Mouse (Mus musculus) cerebellum, adult 2 months (tissue): ENCODE results near the gene D930020B18Rik. TPM values are rescaled to one million over a fixed set of nuclear protein-coding genes. Genes with fewer than 3 reads are reported as not detected.

Experiments
- DNase-seq, 2 experiments: peaks; one replicate each; pipeline ENCODE4 v3.0.0; 2021
- H3K27ac ChIP-seq: fragments of 200-500 bp; 2 replicates; pipeline ENCODE4 v1.5.1; 2012; ENCODE audit warnings: low read length, control low read depth, inconsistent platforms; ENCODE audit not compliant: insufficient read depth
- H3K27me3 ChIP-seq: fragments of 200-500 bp; 2 replicates; pipeline ENCODE4 v1.6.1; 2012; ENCODE audit warnings: inconsistent platforms, mild to moderate bottlenecking, low read length, moderate library complexity; ENCODE audit not compliant: control insufficient read depth, insufficient read depth
- H3K4me1 ChIP-seq: fragments of 200-500 bp; 2 replicates; pipeline ENCODE4 v1.6.1; 2011; ENCODE audit warnings: low read length; ENCODE audit not compliant: control insufficient read depth, insufficient read depth
- H3K4me3 ChIP-seq: fragments of 200-500 bp; replicated peaks from 2 replicates; pipeline ENCODE3; 2011; ENCODE audit warnings: mild to moderate bottlenecking, low read depth, low read length, control low read depth; ENCODE audit not compliant: insufficient read depth
- CTCF ChIP-seq: fragments of 200-500 bp; IDR thresholded peaks from 2 replicates; pipeline ENCODE4 v1.5.1; 2011; ENCODE audit warnings: low read depth, mild to moderate bottlenecking, control low read depth, low read length, moderate library complexity, borderline replicate concordance; ENCODE audit not compliant: insufficient read depth
- POLR2A ChIP-seq: fragments of 200-500 bp; IDR thresholded peaks from 2 replicates; pipeline ENCODE4 v1.6.1; 2011; ENCODE audit warnings: low read length, control low read depth, borderline replicate concordance; ENCODE audit not compliant: insufficient read depth
- WGBS: fragments of 180-500 bp; shearing (Covaris S2); methylation state at CpG from one replicate; pipeline ENCODE4 v1.1.7; 2018; 5-methylcytosine and 5-hydroxymethylcytosine counted together
- polyA plus RNA-seq: library from polyadenylated mRNA; depleted of rRNA; stranded (reverse); fragments of >200 nt; gene quantifications from 2 replicates; pipeline ENCODE4 v1.2.3, GENCODE M21; 2012

Gene D930020B18Rik
- polyA plus RNA-seq, 1 experiment: 0.87 TPM

DNA sequence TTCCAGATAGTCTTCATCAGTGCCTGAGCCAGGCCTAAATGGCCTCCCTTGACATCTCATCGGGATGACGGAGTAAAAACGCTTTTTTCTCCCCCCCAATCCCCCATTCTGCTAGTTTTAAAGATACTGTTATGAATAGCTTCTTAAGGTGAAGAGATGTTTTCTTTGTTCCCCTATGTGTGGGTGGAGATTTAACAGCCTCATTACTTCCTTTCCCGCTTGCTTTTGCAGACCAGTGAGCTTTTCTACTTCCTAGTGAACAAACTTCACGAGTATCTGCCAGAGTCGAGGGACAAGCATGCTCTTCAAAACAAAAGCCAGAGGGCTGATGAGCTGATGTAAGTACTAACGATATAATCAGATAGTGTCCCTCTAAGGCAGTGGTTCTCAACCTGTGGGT, 35.6 kb downstream of the D930020B18Rik start:
- no peak overlapping the region for H3K4me3 ChIP-seq
- TF ChIP-seq CTCF (no peak), POLR2A (no peak)
- H3K27ac ChIP-seq: no peak overlapping the region
- 69% methylated on average over 7 of the region's 7 CpGs for WGBS
- H3K4me1 ChIP-seq: no peaks in the 10 kb centered on the region
- no peaks in the 10 kb centered on the region for H3K27me3 ChIP-seq
- no peak for DNase-seq

DNA sequence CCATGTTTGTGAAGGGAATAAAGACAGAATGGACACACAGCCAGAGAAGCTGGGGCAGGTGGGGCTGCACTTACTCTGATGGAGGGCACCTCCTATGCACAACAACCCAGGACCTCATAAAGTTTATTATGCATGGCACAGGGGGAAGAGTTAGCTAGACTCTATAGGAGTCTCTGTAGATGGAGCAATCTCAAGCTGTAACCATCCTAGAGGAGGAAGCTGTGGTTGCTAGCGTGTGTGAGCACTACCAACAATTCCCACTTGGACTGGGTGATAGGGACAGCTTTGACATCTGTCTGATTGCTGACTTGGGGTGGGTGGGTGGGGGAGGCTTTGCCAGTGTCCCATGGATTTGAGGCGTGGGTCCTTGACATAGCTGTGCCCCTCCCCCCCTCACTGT, 39.5 kb downstream of the D930020B18Rik start:
- H3K27me3 ChIP-seq: no peaks in the 10 kb centered on the region
- no peak overlapping the region for H3K4me3 ChIP-seq
- no peak for TF ChIP-seq POLR2A
- 95% methylated on average over 2 of the region's 2 CpGs for WGBS
- no peak for DNase-seq
- H3K4me1 ChIP-seq: no peaks in the 10 kb centered on the region
- H3K27ac ChIP-seq: no peak overlapping the region

DNA sequence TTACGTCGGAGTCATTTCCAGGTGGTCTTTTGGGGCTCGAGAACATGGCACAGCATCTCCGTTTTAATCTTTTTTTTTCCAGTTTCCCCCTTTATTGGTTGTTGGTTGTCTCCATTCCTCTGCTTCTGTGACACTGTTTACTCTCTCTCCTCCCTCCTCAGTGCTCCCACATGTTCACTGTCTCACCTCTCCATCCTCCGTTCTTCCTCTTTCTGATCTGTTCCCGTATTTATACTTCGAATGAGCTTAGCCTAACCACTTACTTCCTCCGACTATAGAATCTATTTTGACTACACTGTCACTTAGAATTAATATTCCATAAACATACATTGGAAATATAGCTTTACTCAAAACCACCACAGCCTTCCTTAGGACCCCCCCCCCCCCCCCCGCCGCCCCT, 41.2 kb downstream of the D930020B18Rik start:
- no peak overlapping the region for H3K4me3 ChIP-seq
- H3K4me1 ChIP-seq: no peaks in the 10 kb centered on the region
- H3K27me3 ChIP-seq: no peaks in the 10 kb centered on the region
- H3K27ac ChIP-seq: no peak overlapping the region
- 92% methylated on average over 10 of the region's 10 CpGs for WGBS
- no peak for DNase-seq
- TF ChIP-seq CTCF (no peak), POLR2A (no peak)

DNA sequence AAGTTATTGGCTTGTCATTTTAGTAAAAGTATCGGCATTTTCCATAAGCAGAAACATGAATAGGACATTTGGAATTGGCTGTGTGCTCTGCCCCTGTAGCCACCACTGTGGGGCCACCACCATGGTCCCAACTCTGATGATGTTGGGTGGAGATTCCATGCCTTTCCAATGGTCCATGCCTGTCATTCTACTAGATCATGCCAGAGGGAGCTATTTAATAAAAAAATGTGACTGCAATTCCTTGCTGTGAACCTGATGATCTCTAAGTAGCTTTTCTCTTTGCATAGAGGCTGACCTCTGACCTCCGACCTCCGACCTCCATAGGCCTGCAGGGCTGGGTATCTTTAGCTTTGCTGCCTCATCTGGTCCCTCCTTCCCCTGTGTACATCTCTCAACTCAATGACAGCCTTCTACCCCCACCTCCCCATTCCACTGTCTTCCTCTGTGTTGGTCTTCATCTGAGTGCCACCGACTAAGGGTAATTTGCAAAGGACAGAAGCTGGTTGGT, 44.8 kb downstream of the D930020B18Rik start:
- DNase-seq: peak in 1 of 2 experiments; percentile 27
- no peaks in the 10 kb centered on the region for H3K4me1 ChIP-seq
- 87% methylated on average over 4 of the region's 4 CpGs for whole genome bisulfite sequencing
- no peak overlapping the region for H3K27ac ChIP-seq
- H3K27me3 ChIP-seq: no peaks in the 10 kb centered on the region
- no peak for TF ChIP-seq POLR2A
- H3K4me3 ChIP-seq: no peak overlapping the region

DNA sequence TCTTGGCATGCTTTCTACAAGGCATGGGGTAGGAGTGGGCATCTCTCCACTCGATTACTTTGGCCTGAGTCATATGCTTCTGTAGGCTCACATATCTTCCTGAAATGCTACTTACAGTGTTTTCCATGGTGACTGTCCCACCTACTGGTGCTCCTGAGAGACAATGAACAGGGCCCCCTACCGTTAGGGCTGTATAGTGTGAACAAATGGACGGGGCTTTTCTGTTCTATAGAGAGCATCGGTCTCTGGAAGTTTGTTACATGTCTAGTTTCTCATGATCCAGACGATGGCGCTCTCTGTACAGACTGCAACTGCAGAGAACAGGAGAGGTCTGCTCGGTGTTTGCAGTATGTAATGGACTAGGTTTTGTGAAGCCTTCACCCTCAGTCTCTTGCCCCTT, 46.1 kb downstream of the D930020B18Rik start:
- TF ChIP-seq POLR2A (no peak), CTCF (no peak)
- no peak for DNase-seq
- no peak overlapping the region for H3K27ac ChIP-seq
- no peaks in the 10 kb centered on the region for H3K27me3 ChIP-seq
- H3K4me1 ChIP-seq: no peaks in the 10 kb centered on the region
- no peak overlapping the region for H3K4me3 ChIP-seq
- WGBS: 59% methylated on average over 7 of the region's 7 CpGs

DNA sequence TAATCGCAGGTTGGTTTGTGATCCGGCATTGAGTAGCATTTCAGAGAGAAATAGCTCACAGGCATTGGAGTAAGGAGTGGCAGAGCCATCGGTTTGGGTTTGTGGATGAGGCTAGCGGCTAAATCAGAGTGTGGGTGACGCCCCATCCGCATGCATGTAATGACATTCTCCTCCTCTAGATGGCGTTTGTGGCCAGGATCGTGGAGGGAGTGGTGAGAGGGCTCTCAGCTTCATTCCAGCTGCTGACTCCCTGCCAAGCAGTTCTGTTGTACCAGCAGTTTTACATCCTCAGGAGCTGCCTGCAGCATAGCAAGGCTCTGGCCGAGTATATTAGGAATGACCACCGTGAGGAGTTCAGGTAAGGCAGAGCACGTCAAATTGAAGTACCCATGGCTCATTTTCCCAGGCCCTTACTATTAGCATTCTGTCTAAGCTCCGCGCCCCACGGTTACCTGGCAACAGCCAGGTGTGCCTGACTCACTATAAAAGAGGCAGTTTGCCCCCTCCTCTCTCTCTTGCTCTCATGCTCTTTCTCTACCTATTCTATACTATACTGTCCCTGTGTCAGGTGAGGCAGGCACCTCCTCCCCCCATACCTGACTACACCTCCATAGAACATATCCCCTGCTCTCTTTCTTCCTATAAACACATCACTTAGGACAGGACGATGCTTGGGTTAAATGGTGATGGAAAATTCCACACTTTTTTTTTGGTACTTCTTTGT, 48.4 kb downstream of the D930020B18Rik start:
- Histone ChIP-seq H3K27me3 (no peaks in the 10 kb centered on the region), H3K4me3 (no peak overlapping the region), H3K4me1 (no peaks in the 10 kb centered on the region), H3K27ac (no peak overlapping the region)
- WGBS: 24% methylated on average over 15 of the region's 15 CpGs
- TF ChIP-seq POLR2A (no peak), CTCF (peak; percentile 60)
- DNase-seq: peak; percentile 25 to 37

DNA sequence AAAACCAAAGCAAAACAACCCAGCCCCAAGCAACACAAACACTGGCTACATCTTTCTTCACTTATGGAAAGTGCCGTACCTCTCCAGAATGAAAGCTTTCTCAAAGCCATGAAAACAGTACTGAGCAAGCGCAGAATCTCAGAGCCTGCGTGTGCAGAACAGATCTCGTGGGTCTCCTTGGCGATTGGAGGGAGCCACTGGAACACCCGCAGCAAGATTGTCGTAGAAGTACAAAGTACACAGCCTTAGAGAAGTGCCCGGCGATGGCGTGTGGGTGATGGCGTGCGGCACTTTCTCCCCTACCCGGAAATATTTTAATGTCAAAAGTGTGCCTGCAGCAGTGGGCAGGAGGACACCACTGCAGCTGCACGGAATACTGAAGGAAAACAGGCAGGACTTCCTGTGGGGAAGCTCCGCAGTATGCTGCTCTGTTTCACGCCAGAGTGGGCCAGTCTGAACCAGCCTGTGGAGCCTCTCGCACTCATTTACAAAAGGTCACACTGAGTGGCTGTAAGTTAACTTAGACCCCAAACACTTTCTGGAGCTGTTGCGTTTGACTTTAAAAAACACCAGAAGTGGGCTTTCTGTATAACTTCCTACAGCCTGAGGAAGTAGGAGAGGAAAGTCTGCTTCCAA, 51.7 kb downstream of the D930020B18Rik start:
- DNase-seq: no peak
- H3K4me1 ChIP-seq: no peaks in the 10 kb centered on the region
- no peaks in the 10 kb centered on the region for H3K27me3 ChIP-seq
- 42% methylated on average over 18 of the region's 18 CpGs for WGBS
- H3K4me3 ChIP-seq: no peak overlapping the region
- no peak overlapping the region for H3K27ac ChIP-seq
- TF ChIP-seq POLR2A (no peak), CTCF (no peak)

DNA sequence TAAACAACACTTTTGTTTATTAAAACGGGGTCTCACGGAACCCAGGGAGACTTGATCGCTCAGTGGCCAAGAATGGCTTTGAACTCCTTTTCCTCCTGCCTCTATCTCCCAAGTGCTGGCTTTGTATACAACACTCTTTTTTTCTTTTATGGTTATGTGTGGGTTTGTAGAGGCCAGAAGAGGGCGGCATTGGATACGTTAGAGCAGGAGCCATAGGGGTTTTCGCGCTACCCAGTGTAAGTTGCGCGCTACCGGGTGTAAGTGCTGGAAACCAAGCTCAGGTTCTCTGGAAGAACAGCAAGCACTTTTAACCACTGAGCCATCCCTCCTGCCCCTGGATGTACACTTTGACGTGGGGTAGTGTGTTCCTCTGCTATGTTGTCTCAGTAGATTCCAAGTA, 53.2 kb downstream of the D930020B18Rik start:
- WGBS: 91% methylated on average over 11 of the region's 11 CpGs

More for the DNA sequence above, 53.2 kb downstream of the D930020B18Rik start:
- H3K27me3 ChIP-seq: no peaks in the 10 kb centered on the region
- no peaks in the 10 kb centered on the region for H3K4me1 ChIP-seq
- TF ChIP-seq CTCF: no peak
- TF ChIP-seq POLR2A: no peak
- no peak for DNase-seq
- no peak overlapping the region for H3K4me3 ChIP-seq
- H3K27ac ChIP-seq: no peak overlapping the region
